Mouse (Mus musculus): ENCODE measurements around the gene Qpctl. TPM values are rescaled to one million over a fixed set of nuclear protein-coding genes. Genes with fewer than 3 reads are reported as not detected.
"Not testable (repeated sequence)": the region's sequence is repeated elsewhere in the genome, so short reads cannot be mapped to it uniquely, and the experiment has no call there.

Qpctl gene
- total RNA-seq, 2 experiments from 2014 or later: 17.6 to 19.9 TPM

DNA sequence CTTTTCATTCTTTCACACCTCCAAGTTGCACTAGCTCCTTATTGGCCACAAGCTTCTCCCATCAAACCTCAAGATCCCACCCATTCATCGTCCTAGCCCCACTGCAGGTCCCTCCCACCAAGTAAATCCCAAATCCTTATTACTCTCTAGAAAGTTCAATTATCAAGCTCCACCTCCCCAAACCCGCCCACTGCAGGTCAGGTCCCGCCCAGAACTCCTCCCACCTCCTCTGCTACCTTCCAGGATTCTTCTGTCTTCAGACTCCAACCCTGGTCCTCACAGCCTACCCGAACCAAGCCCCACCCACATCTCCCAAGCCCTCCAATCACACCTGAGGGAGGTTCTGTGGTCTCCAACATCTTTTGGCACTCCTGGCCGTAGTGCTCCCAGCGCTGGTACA lies 15.1 kb upstream of the Qpctl start:
- no peak for DNase-seq
- intact Hi-C loops (cut with DNase I): no loop called here

DNA sequence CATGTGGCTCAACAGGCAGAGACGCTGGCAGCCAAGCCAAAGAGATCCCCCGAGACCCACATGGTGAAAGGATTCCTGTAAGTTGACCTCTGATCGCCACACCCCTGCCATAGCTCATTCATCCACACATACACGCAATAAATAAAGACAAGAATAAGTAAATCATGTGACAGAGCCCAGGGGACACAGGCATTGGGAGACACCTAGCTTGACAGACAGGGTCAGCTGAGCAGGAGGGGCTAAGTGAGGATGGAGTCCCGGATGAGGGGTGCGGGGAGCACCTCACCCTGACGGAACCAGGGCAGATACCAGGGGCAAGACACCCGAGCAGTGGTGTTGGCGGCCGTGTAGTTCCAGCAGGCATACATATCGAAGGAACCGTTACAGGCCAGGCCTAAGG lies 14.7 kb upstream of the Qpctl start:
- no peak for DNase-seq
- intact Hi-C loops (cut with DNase I): no loop called here

DNA sequence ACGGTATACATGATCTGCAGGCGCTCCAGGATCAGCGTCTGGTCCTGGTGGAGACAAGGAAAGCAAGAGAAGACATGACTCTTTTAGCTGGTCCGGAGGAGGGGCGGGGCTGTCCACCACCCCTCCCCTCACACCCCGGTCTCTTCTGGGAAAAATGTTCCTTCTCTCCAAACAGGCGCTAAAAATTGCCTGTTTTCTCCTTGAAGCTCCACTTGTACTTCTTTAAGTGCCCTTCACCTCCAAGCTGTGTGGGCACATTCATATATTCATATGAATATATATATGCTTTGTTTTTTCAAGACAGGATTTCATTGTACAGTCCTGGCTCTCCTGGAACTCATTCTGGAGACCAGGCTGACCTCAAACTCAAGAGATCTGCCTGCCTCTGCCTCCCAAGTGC lies 13.8 kb upstream of the Qpctl start:
- no peak for DNase-seq
- intact Hi-C loops (cut with DNase I): no loop called here

DNA sequence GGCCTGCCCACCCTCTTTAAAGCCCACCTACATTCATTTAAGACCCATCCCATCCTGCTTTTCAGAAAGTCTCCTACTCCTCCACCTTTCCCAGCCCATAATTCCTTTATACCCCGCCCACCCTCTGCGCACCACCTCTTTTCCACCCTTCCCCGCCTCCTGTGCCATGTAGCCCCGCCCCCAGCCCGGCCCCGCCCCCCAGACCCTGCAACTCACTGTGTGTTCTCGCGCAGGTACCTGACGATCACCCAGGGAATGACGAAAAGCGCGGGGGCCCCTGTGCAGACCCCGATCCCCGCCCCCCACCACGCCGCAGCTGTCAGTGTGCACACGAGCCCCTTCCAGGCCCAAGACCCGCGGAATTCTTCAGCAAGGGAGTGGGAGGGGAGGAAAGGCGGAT lies 11.0 kb upstream of the Qpctl start:
- intact Hi-C loops (cut with DNase I): no loop called here
- no peak for DNase-seq

DNA sequence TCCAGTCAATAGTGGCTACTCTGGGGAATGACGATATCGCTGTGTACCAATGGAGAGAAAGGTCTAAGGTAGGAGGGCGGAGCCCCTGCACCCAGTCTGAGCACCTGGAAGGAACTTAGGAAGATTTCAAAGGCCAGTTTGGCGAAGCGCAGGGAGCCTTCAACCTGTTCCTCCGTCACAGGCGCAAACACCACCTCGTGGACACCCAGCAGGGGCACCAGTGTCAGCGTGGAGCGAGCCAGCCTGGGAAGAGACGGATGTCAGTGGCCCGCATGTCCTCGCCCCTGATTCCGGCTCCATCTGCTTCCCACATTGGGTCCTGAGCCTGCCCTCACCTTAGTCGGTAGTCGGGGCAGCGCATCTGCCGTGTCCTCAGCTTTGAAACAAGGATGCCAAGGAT lies 10.3 kb upstream of the Qpctl start:
- intact Hi-C loops (cut with DNase I): no loop called here
- DNase-seq: no peak

DNA sequence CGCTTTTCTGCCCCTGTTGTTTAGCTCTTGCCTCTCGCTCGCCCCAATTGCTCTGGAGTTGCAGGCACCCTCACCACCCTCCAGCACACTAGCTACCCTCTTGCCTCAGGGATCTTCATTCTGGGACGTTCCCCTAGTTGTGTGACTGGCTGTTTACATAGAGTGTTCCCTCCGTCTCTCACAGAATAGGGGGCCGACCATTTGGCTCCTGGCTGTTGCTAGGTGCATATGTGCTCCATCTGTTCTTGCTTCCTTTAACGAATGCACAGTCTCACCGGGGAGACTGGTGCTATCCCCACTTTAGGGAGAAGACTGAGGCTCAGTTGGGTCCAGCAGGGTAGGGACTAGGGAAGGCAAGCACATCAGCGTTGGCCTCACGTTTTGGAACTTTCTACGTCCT lies 9.5 kb upstream of the Qpctl start:
- intact Hi-C loops (cut with DNase I): no loop called here
- no peak for DNase-seq

DNA sequence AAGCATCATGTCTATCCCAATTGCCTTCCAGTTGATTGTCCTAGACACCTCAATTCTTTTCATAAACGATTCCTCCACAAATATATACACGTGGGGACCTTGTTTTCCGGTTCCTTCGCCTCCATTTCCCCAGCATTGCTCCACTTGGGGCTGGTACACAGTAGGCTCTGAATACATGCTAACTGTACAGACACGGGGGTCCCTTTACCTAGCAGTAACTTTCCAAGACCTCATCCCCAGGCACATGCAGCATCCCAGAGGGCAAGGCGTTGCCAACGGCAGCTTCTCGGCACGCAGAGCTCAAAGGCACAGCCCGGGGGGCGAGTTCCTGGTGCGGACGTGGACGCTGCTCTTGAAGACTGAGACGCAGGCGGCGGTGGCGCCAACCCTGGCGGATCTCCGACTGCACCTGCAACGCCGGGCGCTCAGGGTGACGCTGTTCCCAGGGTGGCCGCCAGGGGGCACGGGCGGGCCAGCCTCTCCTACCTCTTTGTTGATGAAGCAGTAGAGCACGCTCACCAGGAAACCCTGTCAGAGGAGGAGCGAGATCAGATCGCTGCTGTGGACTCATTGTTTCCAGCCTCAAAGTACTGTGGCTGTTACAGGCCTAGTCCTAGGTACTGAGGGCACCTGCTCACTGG lies 8.2 kb upstream of the Qpctl start:
- intact Hi-C loops (cut with DNase I): no loop called here

DNA sequence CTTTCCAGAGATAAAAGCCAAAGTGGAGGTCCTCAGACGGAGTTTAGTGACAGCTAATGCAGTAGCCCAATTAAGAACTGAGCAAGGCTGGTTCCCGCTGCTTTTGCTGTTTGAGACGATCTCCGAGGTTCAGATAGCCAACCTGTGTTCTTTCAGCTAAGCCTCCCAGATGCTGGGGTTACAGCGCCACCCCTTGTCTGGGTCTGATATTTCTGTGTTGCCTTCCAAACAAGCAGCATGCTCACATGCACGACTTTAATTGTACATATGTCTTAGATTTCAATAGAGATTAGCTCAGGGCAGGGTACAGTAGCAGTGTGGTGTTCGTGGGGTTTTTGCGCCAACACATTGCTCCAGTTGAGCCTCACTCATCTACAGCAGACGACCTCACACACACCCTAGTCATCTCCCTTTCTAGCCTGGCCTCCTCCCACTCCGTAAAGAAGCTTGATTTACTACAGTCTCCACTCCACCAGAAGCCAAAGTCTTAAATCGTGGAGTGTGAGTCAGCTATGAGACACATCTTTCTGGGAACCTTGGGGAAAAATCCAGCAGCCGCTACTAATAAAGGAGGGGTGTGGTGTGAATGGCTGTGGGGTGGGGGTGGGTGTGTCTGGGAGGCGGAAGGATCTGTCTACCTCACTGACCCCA lies 6.9 kb upstream of the Qpctl start:
- intact Hi-C loops (cut with DNase I): no loop called here
- no peak for DNase-seq

More for the DNA sequence above, 8.2 kb upstream of the Qpctl start:
- DNase-seq: peak; percentile 93

DNA sequence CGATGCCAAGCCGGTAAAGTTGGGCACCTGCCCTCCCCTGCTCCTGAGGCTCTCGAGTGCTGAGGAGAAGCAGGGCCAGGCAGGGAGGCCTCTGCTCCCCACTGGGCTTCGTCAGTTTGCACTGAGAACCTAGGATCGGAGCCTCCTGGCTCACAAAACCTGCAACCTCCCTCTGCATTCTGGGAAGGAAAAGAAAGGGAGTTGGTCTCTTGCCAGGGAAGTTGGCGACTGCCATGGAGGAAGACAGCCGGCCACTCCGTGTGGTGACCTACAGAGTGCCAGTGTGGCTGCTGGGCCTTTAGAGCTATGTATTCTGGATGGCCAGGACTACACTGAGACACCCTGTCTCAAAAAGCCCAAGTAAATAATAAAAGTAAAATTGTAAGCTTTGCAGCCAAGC lies 5.7 kb upstream of the Qpctl start:
- intact Hi-C loops (cut with DNase I): no loop called here
- no peak for DNase-seq

DNA sequence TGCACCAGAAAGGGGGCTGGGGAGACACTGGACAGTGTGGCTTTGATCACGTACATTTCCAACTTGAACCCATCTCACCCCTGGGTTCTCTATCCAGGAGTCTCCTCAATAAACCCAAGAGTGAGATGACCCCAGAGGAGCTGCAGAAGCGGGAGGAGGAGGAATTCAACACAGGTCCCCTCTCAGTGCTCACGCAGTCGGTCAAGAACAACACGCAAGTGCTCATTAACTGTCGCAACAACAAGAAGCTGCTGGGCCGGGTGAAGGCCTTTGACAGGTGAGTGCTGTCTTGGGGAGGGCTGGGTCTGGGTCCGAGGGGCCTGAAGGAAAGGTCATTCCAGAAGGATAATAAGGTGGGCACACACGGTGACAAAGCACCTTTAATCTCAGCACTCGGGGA lies 2.0 kb upstream of the Qpctl start:
- DNase-seq; intact Hi-C loops (cut with DNase I): not testable (repeated sequence)

DNA sequence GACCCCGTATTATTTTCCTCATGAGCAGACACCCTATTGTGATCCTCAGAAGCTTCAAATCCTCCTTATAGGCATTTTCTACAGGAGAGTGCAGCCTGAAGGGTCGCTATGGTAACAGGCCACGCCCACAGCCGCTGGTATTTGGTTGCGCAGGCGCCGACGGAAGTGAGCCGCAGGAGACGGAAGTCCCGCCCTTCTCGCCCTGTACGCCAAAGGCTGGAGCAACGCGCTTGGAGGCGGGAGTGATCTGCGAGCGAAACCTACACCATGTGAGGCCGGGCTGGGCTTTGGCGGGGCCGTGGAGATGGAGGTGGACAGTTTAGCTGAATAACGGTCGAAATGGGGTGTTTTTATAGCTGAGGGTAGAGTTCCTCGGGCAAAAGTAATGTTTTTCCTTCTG lies 535 bp upstream of the Qpctl start, which contains the start of gene Snrpd2:
Gene Snrpd2 (plus strand): TSS at position 97 of the 400 bp plus-strand sequence.
- intact Hi-C loops (cut with DNase I): no loop called here
- peak; percentile 99 for DNase-seq

DNA sequence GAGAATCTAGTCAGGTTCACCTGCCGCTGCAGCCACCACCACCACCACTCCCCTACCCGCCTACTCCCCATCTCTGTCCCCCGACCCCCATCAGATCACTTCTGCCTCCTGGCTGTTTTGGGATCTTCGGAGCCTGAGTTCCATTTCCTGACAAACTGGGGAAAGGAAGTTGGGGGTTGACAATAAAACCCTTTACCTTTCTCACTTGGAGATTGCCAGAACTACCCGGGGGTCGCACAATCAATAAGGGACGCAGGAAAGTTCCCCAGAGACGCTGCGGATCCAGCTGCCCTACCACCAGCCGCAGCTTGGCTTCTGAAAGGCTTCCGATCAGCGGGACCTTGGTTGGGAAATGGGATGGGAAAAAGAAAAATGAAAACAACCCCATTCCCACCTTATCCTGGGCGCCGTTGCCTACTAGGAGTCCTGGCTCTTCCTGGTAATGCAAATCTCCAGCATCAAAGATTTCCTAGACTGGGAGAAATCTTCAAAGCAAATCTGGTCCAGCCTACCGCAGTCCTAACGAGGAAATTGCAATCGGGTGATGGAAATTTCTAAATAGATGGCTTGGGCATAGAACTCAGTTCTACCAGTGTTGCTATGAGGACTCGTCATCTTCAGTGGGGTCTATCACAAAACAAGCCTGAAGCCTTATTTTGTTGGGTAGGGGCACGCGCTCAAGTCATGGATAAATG lies 764 bp downstream of the Qpctl start:
- intact Hi-C loops (cut with DNase I): no loop called here
- DNase-seq: no peak

DNA sequence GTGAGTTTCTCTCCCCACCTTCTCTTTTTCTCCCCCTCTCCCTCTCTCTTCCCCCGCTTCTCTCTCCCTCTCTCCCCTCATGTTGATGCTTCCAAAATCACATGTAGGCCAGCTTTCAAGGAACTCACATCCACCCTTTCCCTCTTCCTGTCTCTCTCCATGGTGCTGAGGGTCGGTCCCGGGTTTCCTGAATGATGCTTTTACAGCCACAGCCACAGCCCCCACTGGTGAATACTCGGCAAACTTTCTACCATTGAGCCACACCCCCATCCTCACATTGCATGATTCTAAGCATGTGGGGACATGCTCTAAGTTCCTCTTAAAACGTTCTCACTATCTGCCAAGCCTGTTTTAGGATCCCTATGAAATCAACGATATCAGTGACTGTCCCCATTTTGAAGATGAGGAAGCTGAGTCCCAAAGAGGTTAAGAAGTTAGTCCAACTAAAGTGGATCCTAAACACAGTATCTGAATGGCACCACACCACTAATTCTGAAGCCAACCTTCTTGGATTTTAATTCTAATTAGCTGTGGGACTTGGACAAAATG lies 1.5 kb downstream of the Qpctl start:
- no peak for DNase-seq
- intact Hi-C loops (cut with DNase I): no loop called here

DNA sequence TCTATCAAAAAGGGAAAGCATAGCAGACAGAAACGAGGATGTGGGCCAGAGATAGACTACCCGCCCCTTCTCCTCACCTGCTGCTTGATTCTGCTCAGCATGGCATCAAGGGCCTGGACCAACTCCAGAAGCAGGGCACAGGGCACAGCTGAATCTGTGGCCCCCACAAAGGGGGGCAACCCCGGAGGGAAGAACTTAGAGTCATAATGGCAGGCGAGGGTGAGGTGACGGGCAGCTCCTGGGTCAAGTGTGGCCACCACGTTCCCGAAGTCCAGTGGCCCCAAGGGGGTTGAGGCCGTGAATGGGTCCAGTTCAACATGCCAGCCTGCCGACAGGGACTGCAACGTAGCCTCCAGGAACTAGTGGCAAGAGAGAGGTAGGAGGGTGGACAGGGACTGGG lies 2.3 kb downstream of the Qpctl start:
- intact Hi-C loops (cut with DNase I): no loop called here
- no peak for DNase-seq

DNA sequence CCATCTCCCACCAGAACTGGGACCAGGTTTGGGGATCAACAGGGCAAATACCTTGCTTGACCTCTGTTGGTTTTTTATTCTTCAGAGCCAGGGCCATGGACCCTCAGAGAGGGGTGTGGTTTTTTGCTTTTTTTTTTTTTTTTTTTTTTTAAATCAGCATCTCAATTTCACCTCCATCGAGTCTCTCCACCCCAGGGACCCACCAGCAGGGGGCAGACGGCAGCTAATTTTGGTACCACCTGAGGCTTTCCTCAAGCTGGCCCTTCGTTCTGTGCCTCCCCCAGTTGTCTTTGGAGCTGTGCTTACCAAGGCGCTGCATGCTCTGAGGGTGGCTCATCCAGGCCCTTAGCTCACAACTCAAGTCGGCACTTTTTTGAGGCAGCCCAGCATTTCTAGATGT lies 11.7 kb downstream of the Qpctl start:
- intact Hi-C loops (cut with DNase I): no loop called here
- DNase-seq: peak; percentile 59

DNA sequence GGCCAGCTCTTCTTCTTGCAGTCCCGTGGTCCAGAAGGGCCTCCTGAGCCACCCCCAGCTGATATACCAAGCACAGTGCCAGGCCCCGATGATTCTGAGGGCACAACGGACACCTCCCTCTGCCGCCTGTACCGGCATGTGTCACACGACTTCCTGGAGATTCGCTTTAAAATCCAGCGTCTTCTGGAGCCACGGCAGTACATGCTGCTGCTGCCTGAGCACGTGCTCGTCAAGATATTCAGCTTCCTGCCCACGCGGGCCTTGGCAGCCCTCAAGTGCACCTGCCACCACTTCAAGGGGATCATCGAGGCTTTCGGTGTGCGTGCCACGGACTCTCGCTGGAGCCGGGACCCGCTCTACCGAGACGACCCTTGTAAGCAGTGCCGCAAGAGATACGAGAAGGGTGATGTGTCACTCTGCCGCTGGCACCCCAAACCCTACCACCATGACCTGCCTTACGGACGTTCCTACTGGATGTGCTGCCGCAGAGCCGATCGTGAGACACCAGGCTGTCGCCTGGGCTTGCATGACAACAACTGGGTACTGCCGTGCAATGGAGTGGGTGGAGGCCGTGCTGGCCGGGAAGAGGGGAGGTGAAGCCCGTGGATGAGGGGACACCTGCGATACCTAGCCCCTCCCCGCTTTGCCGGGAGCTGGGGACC lies 12.3 kb downstream of the Qpctl start:
- intact Hi-C loops (cut with DNase I): no loop called here
- DNase-seq: no peak

DNA sequence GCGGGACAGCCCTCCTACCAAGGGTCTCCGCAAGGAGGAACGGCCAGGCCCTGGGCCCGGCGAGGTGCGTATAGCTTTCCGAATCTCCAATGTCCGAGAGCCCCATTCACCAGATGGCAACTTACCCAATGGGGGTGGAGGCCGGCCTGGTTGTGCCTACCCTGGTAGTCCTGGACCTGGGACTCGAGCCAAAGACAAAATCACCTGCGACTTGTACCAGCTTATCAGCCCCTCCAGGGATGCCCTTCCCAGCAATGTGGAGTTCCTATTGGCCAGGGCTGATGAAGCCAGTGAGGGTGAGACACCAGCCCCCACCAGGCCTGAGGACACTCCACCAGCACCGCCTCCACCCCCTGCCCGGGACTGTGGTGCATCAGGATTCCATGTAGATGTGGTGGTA lies 12.9 kb downstream of the Qpctl start:
- intact Hi-C loops (cut with DNase I): no loop called here
- no peak for DNase-seq

DNA sequence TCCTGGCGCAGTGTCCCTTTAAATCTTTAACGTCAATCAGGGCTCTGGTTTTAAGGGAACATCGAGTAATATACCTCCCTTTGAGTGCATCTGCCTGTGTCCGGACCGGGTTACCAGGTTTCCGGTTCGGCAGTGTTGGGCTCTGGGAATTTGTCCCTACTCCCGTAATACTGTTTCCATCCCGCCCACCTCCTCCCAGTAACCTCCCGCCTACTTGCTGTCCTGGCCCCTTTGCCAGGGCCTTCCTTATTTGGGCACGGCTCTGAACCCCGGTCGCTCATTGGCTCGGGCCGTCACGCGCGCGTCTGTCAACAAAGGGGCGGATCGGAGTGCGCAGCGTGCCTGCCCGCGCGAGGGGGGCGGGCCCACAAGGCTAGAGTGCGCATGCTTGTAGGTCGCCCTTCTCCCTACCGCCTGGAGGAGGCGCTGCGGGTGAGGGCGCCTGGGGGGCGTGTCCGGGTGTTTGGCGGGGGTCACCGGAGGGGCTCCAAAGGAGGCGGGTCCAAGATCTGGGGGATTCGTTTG lies 17.7 kb downstream of the Qpctl start:
- DNase-seq: peak; percentile 99
- intact Hi-C loops (cut with DNase I): no loop called here

DNA sequence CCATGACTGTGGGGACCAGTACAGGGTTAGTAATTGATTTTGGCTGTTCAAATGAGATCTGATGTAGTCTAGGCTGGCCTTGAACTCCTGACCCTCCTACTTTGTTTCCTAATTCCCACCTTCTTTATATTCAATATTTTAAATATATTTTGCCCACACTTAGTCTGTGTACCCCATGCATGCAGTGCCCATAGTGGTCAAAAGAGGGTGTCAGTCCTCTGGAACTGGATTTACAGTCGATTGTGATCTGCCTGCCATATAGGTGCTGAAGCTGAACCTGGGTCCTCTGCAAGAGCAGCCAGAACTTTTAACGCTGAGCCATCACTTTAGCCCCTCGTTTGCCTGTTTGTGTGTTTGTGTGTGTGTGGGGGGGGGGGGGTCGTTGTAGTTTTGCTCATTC lies 18.4 kb downstream of the Qpctl start:
- intact Hi-C loops (cut with DNase I): no loop called here
- no peak for DNase-seq

DNA sequence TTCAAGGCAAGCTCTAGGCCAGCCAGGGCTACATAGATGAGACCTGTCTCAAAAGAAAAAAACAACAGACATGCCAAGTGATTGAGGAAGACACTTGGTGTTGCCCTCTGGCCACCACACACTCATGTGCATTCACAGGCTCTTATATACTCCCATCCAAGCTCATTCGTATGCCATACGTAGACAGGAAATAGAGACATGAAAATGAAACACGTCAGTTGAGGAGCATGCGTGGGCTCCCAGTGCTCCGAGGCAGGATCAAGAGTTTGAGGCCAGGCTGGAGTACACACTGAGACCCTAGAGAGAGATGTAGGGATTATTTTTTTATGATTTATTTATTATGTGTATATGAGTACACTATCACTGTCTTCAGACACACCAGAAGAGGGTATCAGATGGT lies 19.7 kb downstream of the Qpctl start:
- intact Hi-C loops (cut with DNase I): no loop called here
- DNase-seq: no peak

DNA sequence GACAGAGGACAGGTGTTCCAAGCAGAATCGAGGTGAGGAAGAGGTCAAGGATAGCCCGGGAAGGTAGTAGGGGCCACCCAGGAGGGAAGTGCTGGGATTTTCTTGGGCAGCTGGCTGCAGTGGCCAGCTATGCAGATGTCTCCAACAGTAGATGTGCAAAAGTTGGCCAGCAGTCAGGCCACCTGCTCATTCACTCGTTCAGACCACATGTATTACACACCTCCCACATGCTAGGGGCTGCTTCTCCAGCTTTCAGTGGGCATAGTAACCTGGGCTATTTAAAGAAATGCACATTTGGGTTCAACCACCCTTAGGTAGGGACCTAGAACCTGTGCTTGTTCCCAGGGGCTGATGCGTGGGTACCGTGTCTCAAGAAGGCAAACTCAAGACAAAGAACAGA lies 21.3 kb downstream of the Qpctl start:
- intact Hi-C loops (cut with DNase I): no loop called here
- no peak for DNase-seq

All from left cerebral cortex, postnatal 4 days (tissue).